Mouse (Mus musculus) liver, embryonic 11.5 days (tissue): ENCODE data around the gene Tbccd1. TPM values are rescaled to one million over a fixed set of nuclear protein-coding genes. Genes with fewer than 3 reads are reported as not detected.
"Not testable (repeated sequence)": the region's sequence is repeated elsewhere in the genome, so short reads cannot be mapped to it uniquely, and the experiment has no call there.

ENCODE experiments used
- ATAC-seq: fragments of 200-750 bp; cut with Nextera tagmentation; replicated peaks from 2 replicates; pipeline ENCODE4 v1.8.0; 2017; ENCODE audit warnings: moderate number of reproducible peaks, mild to moderate bottlenecking, moderate TSS enrichment, moderate library complexity; ENCODE audit not compliant: low FRiP score
- DNase-seq: peaks from one replicate; pipeline ENCODE4 v3.0.0-alpha.2; 2017; ENCODE audit warnings: low spot score
- H3K27ac ChIP-seq: fragments of 300-500 bp; sonication (generic); 2 replicates; pipeline ENCODE4 v1.5.1; 2014; ENCODE audit warnings: mild to moderate bottlenecking, low read depth, low read length, control low read depth
- H3K27me3 ChIP-seq: fragments of 300-500 bp; sonication (generic); replicated peaks from 2 replicates; pipeline ENCODE4 v1.6.1; 2014; ENCODE audit warnings: low read length, mixed read lengths; ENCODE audit not compliant: control insufficient read depth, insufficient read depth
- H3K36me3 ChIP-seq: fragments of 300-500 bp; sonication (generic); 2 replicates; pipeline ENCODE4 v1.6.1; 2014; ENCODE audit warnings: mild to moderate bottlenecking, low read length, moderate library complexity, mixed read lengths; ENCODE audit not compliant: control insufficient read depth, insufficient read depth
- H3K4me1 ChIP-seq: fragments of 300-500 bp; sonication (generic); replicated peaks from 2 replicates; pipeline ENCODE4 v1.6.1; 2014; ENCODE audit warnings: low read length, mixed read lengths; ENCODE audit not compliant: control insufficient read depth, insufficient read depth
- H3K4me2 ChIP-seq: fragments of 300-500 bp; sonication (generic); 2 replicates; pipeline ENCODE4 v1.6.1; 2014; ENCODE audit warnings: mild to moderate bottlenecking, control low read depth, moderate library complexity
- H3K4me3 ChIP-seq: fragments of 300-500 bp; sonication (generic); 2 replicates; pipeline ENCODE4 v1.5.1; 2014; ENCODE audit warnings: low read depth, low read length, control low read depth
- H3K9ac ChIP-seq: fragments of 300-500 bp; sonication (generic); 2 replicates; pipeline ENCODE4 v1.6.1; 2014; ENCODE audit warnings: low read depth, low read length, control low read depth
- H3K9me3 ChIP-seq: fragments of 300-500 bp; sonication (generic); 2 replicates; pipeline ENCODE4 v1.6.1; 2016; ENCODE audit warnings: low read length, inconsistent platforms, mixed read lengths; ENCODE audit not compliant: control insufficient read depth
- WGBS: fragments of 180-500 bp; shearing (Covaris S2); extraction: QIAGEN DNeasy Blood & Tissue Kit; methylation state at CpG from one replicate; pipeline ENCODE4 v1.1.7; 2014; 5-methylcytosine and 5-hydroxymethylcytosine counted together
- polyA plus RNA-seq: library from polyadenylated mRNA; unstranded; fragments of >200 nt; fragmentation: Nextera tagmentation; extraction: Ambion mirVana; gene quantifications from 2 replicates; pipeline ENCODE4 v1.2.1, GENCODE M21; 2014

The Tbccd1 gene
- polyA plus RNA-seq, 1 experiment from 2014 or later = 44.8 TPM

DNA sequence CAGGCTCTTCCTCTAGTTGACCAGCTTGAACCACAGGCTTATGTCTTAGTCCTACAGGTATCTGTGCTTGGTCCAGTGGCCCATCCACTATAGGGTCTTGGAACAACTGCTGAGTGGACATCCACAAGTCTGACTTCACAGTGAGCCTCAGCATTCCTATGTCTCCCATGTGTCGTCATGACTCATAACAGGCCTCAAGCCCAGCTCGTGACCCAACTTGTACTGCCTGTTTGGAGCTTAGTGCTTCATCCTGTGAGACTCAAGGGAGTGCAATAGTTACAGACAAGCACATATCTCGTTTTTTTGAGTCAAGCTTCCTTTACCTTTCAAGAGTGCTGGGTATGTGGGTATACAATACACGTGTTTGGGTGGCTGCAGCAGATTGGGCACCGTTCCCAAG, 74.8 kb downstream of the Tbccd1 start:
- Histone ChIP-seq H3K27me3 (no peaks in the 10 kb centered on the region), H3K4me2 (no peak overlapping the region), H3K9ac (no peak overlapping the region), H3K9me3 (no peaks in the 10 kb centered on the region), H3K36me3 (no peaks in the 10 kb centered on the region), H3K4me1 (no peaks in the 10 kb centered on the region), H3K4me3 (no peak overlapping the region), H3K27ac (no peak overlapping the region)
- DNase-seq (no peak), ATAC-seq (no peak)
- WGBS = 77% methylated on average over 5 of the region's 5 CpGs

DNA sequence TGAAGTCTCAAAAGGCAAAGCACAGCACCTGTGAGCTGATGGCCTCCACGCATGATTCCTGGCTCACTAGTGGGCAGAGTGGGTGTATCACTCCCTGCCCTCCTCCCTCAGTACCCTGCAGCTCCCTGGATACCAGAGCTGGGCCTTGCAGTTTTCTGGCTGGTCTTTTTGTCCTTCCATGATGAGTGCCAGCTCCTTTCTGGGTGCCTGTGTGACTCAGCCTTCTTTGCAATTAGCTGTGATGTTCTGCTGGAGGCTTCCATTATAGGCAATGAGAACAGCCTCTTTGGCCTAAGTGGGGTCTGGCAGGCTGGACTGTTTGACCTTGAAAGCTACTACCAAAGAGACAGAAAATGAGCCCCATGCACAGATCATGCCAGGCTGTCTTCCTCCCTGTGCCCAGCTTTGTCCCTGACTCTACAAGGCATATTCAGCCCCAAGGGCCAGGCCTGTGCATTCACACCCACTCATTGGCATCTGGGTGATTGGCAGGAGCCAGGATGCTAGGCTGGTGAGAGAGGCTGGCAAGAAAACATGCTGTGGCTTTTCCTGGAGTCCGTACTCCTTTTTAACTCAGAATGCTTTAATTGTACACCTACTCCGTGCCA, 78.1 kb downstream of the Tbccd1 start:
- DNase-seq (no peak), ATAC-seq (no peak)
- Histone ChIP-seq H3K27ac (no peak overlapping the region), H3K4me2 (no peak overlapping the region), H3K4me3 (no peak overlapping the region), H3K36me3 (no peaks in the 10 kb centered on the region), H3K4me1 (no peaks in the 10 kb centered on the region), H3K27me3 (no peaks in the 10 kb centered on the region), H3K9ac (no peak overlapping the region), H3K9me3 (no peaks in the 10 kb centered on the region)
- 81% methylated on average over 3 of the region's 3 CpGs for WGBS

DNA sequence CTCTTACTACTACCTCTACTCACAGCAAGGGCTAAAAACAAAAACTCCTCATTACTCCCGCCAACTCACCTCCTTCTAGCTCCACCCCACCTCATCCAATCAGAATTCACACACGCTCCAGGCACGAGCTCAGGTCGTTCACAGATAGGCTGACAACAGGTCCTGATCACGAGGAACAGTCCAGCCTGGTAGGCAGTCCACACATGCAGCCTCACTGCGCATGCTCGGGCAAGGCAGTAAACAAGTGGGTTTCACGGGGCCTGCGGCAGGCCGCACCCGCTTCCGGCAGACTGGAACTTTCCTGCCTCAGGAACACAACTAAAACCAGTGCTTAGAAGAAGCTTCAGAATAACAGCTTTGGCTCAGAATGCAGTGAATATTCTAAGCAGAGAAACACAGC, 79.2 kb downstream of the Tbccd1 start:
- H3K36me3 ChIP-seq, H3K9me3 ChIP-seq, H3K4me2 ChIP-seq, H3K4me1 ChIP-seq, ATAC-seq, H3K27ac ChIP-seq, H3K9ac ChIP-seq, H3K27me3 ChIP-seq, H3K4me3 ChIP-seq, DNase-seq: not testable (repeated sequence)
- WGBS = 84% methylated on average over 12 of the region's 12 CpGs

DNA sequence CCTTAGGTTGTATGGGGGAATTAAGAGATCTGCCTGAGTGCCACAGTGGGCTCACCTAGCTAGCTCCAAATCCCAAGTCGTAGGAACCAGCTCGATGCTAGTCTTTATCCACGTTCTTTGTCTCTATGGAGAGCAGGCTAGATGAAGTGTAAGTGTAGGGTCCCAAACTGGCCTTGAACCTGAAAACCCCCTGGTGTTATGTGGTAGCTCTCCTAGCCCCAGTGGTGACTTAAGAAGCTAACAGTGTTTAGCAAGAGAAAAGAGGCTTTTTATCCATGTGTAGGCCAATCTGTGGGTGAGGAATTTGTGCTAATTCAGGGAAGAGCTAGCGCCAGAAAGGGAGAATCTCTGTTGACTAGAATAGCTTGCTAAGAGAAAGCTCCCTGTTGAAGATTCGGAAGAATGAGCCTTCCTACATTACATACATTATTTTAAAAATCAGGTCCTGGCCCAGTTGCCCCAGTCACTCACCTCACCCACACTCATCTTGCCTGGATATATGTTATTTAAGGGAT, 81.9 kb downstream of the Tbccd1 start:
- H3K27ac ChIP-seq = no peak overlapping the region
- no peaks in the 10 kb centered on the region for H3K9me3 ChIP-seq
- H3K4me1 ChIP-seq = no peaks in the 10 kb centered on the region
- H3K36me3 ChIP-seq = no peaks in the 10 kb centered on the region
- 69% methylated on average over 5 of the region's 5 CpGs for WGBS
- H3K27me3 ChIP-seq = no peaks in the 10 kb centered on the region
- H3K4me3 ChIP-seq = no peak overlapping the region
- no peak overlapping the region for H3K9ac ChIP-seq
- H3K4me2 ChIP-seq = no peak overlapping the region
- no peak for ATAC-seq
- no peak for DNase-seq

DNA sequence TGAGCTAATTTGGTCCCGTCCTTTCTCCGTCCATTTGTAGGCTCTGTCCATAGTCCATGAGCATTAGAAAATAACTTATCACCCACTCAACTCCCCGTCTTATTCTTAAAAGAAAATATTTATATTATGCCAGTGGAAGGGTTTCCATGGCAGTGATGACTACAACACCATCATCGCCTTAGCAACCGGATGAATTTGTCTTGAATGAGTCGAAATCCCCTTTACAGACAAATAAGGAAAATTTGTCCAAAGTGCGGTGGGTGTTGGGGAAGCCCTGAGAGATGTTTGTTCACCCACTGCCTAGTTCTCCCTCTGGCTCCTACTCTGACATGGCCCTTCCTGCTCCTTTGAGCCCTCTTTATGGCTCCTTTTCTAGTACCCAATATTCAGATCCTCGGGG, 88.8 kb downstream of the Tbccd1 start:
- Histone ChIP-seq H3K4me2 (no peak overlapping the region), H3K27me3 (no peaks in the 10 kb centered on the region), H3K9ac (no peak overlapping the region), H3K36me3 (no peaks in the 10 kb centered on the region), H3K4me1 (no peaks in the 10 kb centered on the region), H3K4me3 (no peak overlapping the region), H3K9me3 (no peaks in the 10 kb centered on the region), H3K27ac (no peak overlapping the region)
- DNase-seq (no peak), ATAC-seq (no peak)
- 84% methylated on average over 8 of the region's 8 CpGs for WGBS

DNA sequence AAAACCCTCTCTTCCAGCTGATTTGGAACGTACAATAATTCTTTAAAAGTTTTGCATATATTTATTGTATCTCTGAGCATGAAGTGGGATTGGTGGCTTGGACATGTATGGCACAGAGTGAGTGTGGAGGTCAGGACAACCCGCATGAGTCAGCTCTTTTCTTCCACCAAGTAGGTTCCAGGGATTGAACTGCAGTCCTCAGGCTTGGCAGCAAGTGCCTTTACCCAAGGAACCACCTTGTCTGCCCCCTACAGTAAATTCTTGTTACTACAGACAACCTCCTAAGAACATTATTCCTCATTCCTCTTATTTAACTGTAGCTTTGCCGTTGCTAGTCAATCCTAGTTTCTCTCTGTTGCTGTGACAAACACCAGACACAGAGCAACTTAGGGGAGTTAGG, 90.1 kb downstream of the Tbccd1 start:
- DNase-seq (no peak), ATAC-seq (no peak)
- H3K36me3 ChIP-seq = no peaks in the 10 kb centered on the region
- no peaks in the 10 kb centered on the region for H3K9me3 ChIP-seq
- H3K4me2 ChIP-seq = no peak overlapping the region
- no peak overlapping the region for H3K9ac ChIP-seq
- H3K27ac ChIP-seq = no peak overlapping the region
- H3K4me1 ChIP-seq = no peaks in the 10 kb centered on the region
- no peak overlapping the region for H3K4me3 ChIP-seq
- no peaks in the 10 kb centered on the region for H3K27me3 ChIP-seq
- WGBS = 80% methylated on average over 3 of the region's 3 CpGs

DNA sequence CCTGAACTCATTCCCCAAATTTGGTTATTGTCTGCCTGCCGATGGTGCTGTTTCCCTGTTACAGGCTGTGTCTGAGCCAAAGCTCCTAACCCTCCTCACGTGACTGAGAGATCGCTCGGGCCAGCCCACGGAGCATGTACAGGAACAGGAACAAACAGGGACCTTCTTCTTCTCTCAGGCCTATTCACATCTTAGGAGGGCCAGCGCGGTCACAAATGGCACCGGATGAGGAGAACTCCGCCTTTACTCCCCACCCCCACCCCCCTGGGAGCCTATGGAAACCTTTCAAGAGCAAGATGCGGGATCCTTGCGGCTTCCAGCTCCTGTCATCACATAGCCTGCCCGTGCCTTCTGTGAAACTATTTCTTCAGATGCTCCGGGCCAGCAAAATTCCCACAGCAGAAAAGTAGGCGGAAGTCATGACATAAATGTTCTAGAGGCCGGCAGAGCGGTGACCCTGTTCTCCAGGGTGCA, 90.7 kb downstream of the Tbccd1 start:
- no peaks in the 10 kb centered on the region for H3K4me1 ChIP-seq
- DNase-seq (no peak), ATAC-seq (no peak)
- WGBS = 72% methylated on average over 16 of the region's 16 CpGs
- H3K36me3 ChIP-seq = no peaks in the 10 kb centered on the region
- H3K9me3 ChIP-seq = no peaks in the 10 kb centered on the region
- H3K9ac ChIP-seq = no peak overlapping the region
- H3K4me3 ChIP-seq = no peak overlapping the region
- H3K27ac ChIP-seq = no peak overlapping the region
- H3K4me2 ChIP-seq = no peak overlapping the region
- no peaks in the 10 kb centered on the region for H3K27me3 ChIP-seq

DNA sequence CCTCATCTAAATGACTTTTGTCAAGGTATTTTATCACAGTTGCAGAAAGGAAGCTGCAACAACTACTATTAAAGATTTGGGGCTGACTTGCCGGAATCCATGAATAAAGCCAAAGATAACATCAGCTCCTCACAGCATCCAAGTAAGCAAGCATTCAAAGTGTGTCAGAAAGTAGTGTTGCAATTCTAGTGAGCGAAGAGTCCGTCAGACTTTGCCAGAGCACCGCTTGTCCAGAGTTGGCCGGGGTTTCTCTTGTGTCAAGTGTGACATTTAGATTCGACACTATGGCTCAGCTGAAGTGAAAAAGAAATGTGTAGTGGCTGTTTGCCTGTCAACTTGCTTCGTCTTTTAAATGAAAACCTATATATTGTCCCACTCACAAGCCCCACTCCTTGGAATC, 91.9 kb downstream of the Tbccd1 start:
- H3K27ac ChIP-seq = no peak overlapping the region
- no peaks in the 10 kb centered on the region for H3K9me3 ChIP-seq
- 80% methylated on average over 7 of the region's 7 CpGs for WGBS
- no peaks in the 10 kb centered on the region for H3K27me3 ChIP-seq
- H3K36me3 ChIP-seq = no peaks in the 10 kb centered on the region
- H3K9ac ChIP-seq = no peak overlapping the region
- ATAC-seq (no peak), DNase-seq (no peak)
- no peak overlapping the region for H3K4me3 ChIP-seq
- H3K4me1 ChIP-seq = no peaks in the 10 kb centered on the region
- no peak overlapping the region for H3K4me2 ChIP-seq
